Mouse (Mus musculus): Measurements from ENCODE around the gene Atr.
"Not testable (repeated sequence)": the region's sequence is repeated elsewhere in the genome, so short reads cannot be mapped to it uniquely, and the experiment has no call there.

The Atr gene

DNA sequence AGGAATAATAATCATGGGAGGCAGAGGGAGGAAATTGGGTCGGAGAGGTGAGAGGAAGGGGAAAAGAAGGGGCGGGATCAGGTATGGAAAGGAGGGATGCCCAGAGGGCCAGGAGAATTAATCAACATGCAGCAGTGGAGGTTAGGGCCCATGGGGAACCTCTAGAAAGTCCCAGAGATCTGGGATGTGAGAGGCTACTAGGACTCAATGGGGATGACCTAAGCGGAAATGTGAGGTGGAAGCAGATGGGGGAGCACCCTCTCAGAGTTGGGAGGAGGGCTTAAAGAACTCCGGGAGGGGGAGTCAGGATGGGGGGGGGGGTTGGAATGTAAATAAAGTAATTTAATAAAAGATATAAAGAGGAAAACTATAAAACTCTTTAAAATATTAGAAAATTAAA is 96.3 kb downstream of the Atr start:
- no peak for DNase-seq

DNA sequence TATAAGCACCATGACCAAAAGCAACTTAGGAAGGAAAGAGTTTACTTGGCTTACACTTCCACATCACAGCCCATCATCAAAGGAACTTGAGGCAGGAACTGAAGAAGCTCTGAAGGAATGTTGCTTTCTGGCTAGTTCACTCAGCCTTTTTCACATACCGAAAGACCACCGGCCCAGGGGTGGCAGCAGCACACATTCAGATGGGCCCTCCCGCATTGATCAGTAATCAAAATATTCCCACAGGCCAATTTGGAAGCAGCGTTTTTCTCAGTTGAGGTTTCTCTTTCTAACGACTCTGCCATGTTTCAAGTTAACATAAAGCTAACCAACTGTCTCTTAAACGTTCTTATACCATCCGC is 96.8 kb downstream of the Atr start:
- no peak for DNase-seq

DNA sequence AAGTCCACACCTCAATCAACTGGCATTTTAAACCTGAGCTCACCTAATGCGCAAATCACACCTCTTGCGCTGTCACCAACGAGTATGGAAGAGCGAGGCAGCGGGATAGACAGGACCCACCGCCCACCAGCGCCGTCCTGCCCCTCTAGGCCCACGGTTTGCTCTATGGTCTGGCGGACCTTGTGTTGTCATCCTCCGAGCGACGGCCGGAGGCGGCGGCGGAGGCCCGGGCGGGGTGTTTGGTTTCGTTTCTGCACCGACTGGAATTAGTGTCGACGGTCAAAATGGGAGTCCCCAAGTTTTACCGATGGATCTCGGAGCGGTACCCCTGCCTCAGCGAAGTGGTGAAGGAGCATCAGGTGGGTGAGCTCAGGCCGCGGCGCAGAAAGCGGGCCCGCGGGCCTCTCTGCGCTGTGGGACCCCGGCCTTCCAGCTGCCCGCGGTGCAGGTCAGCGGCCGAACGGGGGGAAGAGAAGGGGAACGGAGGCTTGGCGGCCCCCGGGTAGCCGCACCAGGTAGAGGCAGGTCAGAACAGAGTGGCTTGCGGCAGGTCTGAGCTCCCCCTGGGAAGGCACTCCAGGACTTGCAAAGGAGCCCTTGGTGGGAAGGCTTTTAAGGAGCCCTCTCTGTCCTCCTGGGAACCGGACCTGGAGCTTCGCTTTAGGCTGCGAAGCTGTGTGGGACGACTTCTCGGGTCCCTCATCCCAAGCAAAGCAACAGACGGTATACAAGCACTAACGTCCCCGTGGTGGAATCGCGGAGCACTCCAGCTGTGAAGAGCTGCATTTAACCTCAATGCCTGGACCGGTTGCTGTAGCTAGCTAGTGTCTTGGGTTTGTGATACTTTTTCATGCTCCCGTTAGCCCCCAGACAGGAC is 97.4 kb downstream of the Atr start, which contains the start of gene Xrn1:
Gene Xrn1 (plus strand): TSS at position 176 of the 877 bp plus-strand sequence.
- DNase-seq: peak; percentile 91 to 93

DNA sequence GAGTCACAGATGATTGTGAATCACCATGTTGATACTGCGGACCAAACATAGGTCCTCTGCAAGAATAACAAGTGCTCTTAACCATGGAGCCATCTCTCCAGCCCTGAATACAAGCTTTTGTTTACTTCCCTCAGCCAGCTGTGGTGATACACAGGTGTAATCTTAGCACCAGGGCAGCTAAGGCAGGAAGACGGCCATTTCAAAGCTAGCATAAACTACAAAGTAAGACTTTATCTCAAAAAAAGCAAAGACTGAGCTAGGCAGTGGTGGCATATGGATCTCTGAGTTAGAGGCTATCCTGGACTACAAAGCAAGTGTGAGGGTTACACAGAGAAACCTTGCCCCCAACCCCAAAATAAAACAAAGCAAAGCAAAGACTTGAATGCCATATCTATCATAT is 100.2 kb downstream of the Atr start:
- no peak for DNase-seq

DNA sequence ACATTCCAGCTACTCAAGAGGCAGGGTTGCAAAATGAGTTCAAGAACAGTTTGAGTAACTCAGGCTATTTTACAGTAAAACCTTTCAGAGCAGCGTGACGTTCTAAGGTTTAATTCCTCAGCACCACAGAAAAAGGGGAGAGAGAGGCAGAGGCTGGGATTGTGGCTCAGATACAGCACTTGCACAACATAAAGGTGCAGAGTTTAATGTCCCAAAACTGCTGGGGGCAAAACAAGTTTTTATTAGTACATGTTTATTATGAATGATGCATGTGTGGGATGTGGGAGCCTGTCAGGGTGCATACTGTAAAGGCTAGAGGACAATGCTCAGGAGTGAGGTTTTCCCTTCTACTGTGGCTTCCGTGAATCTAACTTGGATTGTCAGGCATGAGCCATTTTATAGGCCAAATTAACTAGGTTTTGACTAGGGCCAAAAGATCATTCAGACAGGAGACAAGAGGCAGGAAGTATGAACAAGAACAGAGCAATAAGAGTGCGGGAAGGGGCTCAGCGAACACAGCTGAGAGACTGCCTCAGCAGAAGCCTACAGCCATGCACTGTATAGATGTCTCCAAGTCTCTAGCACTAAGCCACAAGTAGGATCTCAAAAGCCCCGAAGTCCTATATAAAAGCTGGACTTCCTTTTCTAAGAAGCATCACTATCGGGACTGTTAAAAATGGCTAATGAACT is 100.8 kb downstream of the Atr start:
- no peak for DNase-seq

DNA sequence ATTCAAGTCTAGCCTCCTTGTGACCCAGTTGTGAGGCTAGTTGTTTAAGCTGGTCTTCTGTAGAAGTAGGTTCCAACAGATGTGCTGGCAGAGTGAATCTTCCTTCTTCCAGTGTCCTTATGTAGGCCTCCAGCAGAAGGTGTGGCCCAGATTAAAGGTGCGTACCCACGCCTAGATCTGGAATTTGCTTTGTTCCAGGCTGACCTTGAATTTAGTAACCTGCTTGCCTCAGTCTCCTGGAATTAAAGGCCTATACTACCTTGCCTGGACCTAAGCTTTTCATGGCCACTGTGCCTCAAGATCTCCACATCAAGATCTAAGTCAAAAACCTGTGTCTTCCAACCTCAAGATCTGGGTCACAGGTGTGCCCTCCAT is 101.3 kb downstream of the Atr start:
- DNase-seq: not testable (repeated sequence)

DNA sequence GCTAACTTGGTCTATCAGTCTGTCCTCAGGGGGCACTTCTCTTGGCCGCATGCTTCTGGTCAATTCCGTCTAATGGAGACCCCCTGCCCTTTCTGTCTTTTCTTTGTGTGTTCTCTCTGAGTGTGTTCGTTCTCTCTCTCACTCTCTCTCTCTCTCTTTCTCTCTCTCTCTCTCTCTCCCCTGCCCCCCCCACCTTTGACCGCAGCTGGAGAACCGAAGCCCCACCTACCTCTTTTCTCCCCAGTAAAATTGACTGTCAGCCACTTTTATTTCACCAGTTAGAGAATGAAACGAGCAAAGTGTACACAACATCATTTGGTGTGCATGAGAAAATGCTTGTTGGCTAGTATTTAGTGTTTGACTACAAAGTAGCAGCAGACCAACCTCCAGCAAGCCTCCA is 101.8 kb downstream of the Atr start:
- DNase-seq: no peak

DNA sequence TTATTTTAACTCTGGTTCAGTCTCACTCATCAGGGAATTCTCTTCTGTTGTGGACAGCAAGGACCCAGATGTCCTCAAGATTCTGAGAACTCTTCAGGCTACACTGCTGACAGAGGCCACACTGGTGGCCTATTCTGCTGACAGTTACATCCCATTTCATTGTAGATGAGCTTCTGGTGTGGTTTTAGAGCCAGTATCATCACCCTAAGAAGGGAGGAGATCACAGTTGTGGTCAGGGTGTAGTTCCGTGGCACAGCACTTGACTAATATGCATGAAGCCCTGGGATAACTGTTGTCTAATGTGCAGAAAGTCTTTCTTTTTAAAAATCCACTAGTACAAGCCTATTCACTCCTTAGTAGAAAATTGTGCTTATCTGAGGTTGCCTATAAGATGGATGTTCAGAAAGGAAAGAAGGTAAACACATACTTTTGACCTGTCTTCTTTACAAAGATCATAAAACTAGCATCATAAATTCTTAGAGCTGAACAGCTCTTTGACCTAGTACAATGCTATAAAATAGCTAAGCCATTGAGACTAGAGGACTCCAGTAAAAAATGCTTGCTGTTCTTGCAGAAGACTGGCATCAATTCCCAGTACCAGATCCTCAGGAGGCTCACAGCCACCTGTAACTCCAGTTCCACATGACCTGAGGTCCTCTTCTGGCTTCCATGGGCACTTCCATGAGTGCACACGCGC is 102.5 kb downstream of the Atr start:
- DNase-seq: no peak

DNA sequence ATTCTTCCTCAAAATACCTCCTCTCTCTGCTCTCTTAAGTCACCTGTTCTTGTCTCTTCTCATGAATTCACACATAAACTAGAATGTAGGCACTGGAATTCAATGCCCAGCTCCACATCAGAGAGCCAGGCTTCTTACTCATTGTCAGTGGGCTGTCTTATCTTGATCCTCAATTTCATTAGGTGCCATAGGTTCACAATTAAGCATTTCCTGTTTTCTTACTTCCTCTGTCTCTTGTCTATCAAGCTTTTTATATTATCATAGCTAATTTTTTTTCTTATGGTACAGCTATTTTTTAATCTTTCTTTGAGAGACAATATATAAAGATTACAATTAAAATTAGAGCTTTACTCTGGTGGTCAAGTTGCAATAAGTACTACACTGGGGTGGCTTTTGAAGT is 103.7 kb downstream of the Atr start:
- DNase-seq: no peak

DNA sequence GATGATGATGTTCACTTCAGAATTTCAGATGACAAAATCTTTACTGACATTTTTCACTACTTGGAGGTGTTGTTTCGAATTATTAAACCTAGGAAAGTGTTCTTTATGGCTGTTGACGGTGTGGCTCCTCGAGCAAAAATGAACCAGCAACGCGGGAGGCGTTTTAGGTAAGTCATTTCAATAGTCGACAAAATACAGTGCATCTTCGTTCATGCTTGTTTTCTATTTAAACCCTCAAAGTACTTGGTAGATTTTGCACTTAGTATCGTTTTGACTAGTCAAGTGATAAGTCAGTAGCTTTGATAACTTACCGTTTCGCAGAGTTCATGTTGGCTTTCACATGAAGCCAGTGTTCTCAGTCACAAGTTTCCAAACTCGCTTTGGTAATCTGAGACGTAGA is 106.6 kb downstream of the Atr start:
- DNase-seq: no peak

DNA sequence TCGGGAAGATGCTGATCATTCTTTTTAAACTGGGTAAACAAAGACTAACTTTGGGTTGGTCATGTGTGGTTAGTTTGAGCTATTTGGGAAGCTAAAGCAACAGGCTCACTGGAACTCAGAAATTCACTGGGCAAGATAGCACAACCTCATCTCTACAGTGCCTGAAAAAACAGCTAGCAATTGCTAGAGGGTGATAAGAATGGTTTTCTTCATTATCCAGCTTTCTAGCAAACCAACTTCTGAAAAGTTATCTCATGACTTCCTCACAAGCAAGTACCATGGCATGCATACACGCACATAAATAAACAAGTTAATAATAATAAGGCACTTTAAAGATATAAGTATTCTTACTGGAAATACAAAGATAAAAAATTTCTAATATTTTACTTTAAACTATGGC is 120.9 kb downstream of the Atr start:
- DNase-seq: no peak

DNA sequence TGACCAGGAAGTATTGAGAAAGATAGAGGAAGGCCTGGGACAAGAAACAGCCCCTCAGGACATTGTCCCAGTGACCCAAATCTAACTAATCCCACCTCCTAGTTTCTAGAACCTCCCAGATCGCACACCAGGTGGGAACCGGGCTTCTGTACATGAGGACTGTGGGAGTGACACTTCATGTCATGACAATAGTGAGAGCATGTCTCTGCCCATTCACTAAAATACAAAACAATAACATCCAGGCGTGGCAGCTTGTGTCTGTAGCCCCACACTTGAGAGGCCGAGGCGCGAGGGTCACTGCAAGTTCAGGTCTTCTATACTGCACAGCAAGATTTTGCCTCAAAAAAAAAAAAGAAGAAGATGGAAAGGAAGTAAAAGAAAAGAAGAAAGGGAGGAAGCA is 122.5 kb downstream of the Atr start:
- no peak for DNase-seq

DNA sequence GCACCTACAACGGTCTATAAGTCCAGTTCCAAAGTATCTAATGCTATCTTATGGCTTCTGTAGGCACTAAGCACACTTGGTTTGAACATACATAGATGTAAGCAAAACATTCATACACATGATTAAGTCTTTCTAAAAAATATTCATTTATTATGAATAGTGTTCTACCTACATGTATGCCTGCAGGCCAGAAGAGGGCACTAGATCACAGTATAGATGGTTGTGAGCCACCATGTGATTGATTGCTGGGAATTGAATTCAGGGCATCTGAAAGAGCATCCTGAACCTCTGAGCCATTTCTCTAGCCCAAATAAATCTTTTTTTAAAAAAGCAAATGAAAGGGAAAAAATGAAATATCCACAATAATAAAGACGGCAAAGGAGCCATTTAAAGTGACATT is 134.9 kb downstream of the Atr start:
- no peak for DNase-seq

Data from cerebellum, postnatal 36 days (tissue).